Mouse (Mus musculus): Measurements from ENCODE around the gene Znhit2.
A peak's percentile ranks its signal among the peaks of the same experiment; 100 is the strongest.
"Not testable (repeated sequence)": the region's sequence is repeated elsewhere in the genome, so short reads cannot be mapped to it uniquely, and the experiment has no call there.

Znhit2 gene

GRCm38 (mm10) chr19:6061021-6061533 is at the start of gene Znhit2:
Znhit2 (plus strand) TSS chr19:6061192.
- peak; percentile 96 for DNase-seq (ENCODE audit: low spot score)

GRCm38 (mm10) chr19:6013691-6014090 is 47.3 kb upstream of the Znhit2 start:
- DNase-seq (ENCODE audit: low spot score) = no peak

GRCm38 (mm10) chr19:6014991-6015510 is 45.9 kb upstream of the Znhit2 start:
- no peak for DNase-seq (ENCODE audit: low spot score)

DNA sequence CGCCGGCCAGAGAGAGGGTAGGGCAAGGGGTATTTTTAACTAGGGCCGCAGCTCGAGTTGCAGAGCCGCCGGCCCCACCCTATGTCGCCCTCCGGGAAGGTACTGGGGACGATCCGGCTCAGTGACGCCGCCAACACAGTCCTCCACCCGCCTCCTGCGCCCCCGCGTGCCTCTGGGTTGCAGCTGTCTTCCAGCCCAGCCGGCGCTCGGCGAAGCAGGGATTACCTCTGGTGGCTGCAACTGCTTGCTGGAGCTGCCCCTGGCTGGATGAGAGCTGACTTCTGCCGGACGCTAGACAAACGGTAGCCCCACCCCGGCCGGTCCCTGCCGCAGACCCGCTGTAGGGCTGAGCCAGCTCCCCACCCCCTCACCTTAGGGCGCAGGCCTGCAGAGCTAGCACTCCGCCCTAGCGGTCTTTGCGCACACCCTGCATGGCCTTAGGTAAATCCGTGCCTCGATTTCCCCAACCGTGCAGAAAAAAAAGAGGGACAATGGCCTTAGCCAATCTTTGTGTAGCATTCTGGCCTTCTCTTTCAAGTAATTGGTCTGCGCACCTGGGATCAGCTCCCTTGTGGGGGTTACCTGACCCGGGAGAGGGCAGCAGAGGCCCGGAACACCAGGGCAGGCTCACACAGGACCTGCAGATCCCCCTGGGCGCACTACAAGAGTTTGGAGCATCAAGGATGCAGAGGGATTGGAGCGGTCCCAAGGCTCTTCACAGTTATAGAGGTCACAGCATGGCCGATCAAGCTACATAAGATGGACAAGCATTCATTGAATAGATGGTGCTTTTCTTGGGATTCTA is 45.3 kb upstream of the Znhit2 start, which contains the start of gene Capn1:
Capn1 (minus strand) TSS at position 387 of the 805 bp plus-strand sequence.
- peak; percentile 74 for DNase-seq (ENCODE audit: low spot score)

- DNase-seq (ENCODE audit: low spot score) = no peak
Measured at GRCm38 (mm10) chr19:6016532-6016931, 44.5 kb upstream of the Znhit2 start.

DNA sequence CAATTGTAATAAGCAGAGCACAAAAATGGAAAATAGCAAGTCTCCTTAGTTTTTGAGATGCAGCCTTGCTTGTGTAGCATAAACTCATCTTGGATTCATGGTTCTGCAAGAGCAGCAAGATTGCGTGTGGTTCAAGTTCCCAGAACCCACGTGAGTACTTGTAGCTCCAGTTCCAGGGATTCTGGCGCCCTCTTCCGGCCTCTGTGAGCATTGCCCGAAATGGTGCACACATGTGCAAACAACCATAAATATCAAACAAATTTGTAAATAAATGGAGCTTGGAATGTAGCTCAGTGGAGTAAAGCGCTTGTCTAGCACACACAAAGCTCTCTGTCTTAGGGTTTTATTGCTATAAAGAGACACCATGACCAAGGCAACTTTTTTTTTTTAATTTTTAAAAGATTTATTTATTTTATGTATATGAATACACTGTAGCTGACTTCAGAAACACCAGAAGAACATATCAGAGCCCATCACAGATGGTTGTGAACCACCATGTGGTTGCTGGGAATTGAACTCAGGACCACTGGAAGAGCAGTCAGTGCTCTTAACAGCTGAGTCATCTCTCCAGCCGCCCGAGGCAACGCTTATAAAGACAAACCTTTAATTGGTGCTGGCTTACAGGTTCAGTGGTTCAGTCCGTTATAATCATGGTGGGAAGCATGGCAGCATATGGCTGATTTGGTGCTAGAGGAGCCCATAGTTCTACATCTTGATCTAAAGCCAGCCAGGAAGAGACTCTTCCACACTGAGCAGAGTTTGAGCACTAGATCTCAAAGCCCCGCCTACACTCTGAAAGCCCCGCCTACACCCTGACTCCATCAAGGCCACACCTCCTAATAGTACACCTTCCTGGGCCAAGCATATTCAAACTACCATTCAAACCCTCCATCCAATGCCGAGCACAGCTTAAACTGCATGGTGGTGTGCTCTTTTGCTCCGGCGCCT is 42.6 kb upstream of the Znhit2 start:
- peak; percentile 89 for DNase-seq (ENCODE audit: low spot score)

GRCm38 (mm10) chr19:6020276-6020675 is 40.7 kb upstream of the Znhit2 start:
- DNase-seq (ENCODE audit: low spot score) = no peak

GRCm38 (mm10) chr19:6023059-6023458 is 37.9 kb upstream of the Znhit2 start:
- DNase-seq (ENCODE audit: low spot score) = no peak

GRCm38 (mm10) chr19:6023930-6024329 is 37.1 kb upstream of the Znhit2 start:
- DNase-seq (ENCODE audit: low spot score) = no peak

DNA sequence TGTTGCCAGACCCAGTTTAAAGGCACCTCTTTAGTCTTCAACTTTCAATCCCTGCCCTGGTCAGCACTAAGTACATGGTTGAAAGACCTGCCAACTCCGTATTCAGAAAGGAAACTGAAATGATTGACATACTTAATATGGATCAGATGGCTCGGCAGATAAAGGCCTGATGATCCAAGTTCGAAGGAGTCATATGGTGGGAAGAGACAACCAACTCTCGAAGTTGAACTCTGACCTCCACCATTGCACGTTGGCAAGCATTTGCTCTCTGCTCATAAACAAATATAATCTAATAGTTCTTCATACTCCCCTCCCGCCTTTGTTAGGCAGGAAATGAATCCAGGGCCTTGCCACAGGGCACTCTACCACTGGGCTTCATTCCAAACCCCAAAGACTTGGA is 32.0 kb upstream of the Znhit2 start:
- no peak for DNase-seq (ENCODE audit: low spot score)

DNA sequence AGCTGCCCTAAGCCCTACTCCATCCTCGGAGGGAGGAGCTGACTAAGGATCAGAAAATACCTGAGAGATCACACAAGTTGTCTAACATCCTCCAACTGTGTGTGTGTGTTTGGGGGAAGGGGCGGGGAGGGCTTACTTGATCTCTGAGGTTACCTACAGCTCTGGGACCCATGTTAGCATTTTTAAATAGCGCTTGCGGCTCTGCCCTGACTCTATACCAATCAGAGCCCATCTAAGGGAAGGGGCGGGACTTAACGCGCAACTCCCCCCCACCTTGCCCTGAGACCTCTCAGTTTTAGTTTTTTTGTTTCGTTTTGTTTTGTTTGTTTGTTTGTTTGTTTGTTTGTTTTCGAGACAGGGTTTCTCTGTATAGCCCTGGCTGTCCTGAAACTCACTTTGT is 31.6 kb upstream of the Znhit2 start:
- no peak for DNase-seq (ENCODE audit: low spot score)

DNA sequence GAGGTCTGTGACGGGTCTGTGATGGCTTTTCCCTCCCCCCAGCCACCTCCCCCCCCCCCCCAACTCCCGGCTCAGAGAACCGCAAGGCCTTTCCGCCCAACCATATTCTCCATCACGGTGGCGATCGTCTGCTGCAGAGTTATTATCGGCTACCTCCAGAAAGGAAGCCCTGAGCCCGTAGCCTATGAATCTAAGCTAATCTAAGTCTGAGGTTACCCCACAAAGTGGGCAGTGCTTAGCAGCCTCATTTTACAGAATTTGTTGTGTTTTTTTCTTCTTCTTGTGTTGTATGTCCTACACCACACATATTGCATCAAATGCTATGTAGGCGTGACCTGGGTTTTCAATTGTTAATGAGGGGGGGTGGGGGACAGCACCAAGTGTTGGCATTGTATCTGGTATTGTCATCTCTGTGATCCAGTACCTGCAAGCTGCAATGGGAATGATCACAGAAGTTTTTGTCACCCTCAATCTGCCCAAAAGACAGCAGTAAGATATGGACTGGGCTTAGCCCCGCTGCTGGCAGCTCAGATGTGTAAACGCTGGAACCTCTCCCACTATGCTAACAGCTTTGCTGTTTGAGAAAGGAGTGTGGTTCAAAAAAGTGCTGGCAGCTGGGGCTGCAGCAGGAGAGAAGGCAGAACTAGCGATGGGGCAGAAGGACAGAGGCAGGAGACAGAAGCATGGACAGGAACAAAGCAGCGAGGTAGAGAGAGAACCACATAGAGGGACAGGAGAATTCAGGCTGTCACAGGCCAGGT is 30.3 kb upstream of the Znhit2 start:
- no peak for DNase-seq (ENCODE audit: low spot score)

DNA sequence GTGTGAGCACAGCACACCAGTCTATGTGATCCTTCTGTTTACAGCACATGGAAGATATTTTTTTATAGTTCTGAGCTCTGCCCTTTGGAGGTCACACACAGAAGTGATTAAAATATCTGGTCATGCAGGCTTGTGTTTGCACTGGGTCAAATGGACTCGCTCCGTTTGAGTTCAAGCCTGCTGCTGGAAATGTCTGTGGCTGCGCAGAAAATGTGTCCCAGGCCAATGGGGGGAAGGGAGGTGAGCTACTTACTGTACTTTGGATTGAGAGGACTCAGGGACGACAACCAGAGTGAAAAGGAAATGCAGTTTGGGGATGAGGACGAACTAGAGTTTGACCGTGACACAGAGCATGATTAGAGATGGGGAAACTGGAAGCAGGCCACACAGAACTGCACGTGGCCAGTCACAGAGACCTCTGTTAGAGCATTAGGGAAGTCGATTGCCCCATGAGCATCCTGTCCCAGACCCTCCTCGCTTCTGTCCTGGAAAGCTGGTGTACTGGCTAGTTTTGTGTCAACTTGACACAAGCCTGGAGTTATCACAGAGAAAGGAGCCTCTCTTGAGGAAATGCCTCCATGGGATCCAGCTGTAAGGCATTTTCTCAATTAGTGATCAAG is 24.9 kb upstream of the Znhit2 start:
- no peak for DNase-seq (ENCODE audit: low spot score)

GRCm38 (mm10) chr19:6037695-6038094 is 23.3 kb upstream of the Znhit2 start:
- no peak for DNase-seq (ENCODE audit: low spot score)

DNA sequence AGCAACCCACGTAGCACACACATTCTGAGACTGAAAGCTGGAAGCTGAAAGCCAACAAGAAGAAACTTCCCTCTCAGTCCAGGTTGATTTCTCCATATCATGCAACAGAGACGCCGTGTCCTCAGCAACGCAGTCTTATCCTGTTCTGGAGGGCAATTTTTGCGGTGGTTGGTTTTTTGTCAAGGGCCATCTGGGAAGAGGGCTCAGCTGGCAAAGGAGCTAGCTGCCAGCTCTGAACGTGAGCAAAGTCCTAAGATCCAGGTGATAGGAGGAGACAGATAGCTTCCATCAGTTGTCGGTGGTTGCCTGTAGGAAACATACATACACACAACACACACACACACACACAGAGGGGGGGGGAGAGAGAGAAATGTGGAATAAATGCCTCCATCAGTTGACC is 22.7 kb upstream of the Znhit2 start:
- DNase-seq (ENCODE audit: low spot score) = no peak

DNA sequence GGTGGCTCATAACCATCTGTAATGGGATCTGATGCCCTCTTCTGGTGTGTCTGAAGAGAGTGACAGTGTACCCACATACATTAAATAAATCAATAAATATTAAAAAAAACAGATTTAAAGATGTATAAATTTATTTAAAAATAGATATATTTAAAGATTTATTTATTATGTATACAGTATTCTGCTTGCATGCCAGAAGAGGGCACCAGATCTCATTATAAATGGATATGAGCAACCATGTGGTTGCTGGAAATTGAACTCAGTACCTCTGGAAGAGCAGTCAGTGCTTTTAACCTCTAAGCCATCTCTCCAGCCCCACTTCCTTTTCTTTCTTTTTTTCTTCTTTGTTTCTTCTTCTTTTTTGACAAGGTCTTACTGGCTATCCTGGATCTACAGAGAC is 21.0 kb upstream of the Znhit2 start:
- no peak for DNase-seq (ENCODE audit: low spot score)

DNA sequence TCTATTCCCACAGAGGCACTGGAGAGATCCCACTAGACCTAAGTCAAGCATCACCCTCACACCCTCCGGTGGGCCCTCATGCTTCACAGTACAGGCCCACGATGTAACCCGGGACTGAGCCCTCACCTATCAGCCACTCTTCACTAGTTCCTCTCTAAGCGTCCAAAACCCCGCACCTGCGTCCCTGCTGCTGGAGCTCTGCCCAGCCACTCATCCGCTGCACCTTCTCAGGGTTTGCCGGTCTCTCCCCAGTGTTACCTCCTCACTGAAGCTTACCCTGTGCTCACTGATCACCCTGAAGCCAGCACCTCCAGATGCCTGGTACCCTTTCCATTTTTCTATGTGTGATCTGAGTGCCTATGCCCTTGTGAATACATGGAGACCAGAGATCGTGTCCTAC is 18.7 kb upstream of the Znhit2 start:
- no peak for DNase-seq (ENCODE audit: low spot score)

DNA sequence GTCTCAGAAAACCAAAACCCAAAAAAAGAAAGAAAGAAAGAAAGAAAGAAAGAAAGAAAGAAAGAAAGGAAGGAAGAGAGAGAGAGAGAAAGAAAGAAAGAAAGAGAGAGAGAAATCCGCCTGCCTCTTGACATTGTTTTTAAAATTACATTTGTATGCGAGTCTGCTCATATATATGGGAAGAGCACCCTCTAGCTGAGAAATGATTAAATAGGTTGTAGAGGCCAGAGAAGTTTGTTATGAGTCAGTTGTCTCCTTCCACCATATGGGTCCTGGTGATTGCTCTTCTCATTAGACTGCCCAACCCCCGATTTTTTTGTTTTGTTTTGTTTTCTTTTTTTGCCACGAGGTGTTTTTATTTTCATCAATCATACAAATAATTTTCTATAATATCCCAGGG is 16.9 kb upstream of the Znhit2 start:
- DNase-seq (ENCODE audit: low spot score) = not testable (repeated sequence)

- peak; percentile 45 for DNase-seq (ENCODE audit: low spot score)
Measured at GRCm38 (mm10) chr19:6045366-6046293, 15.4 kb upstream of the Znhit2 start.

All from T-cell, adult 2 months (primary cell).